Mouse (Mus musculus) NIH3T3 (cell line): ENCODE measurements around the gene Wdr75.

Source experiments
- DNase-seq: peaks from one replicate; pipeline ENCODE4 v3.0.0-alpha.2; 2012; ENCODE audit warnings: low read depth

Gene Wdr75

GRCm38 (mm10) chr1:45837736-45838135, 42.8 kb downstream of the Wdr75 start:
- peak; percentile 98 for DNase-seq

GRCm38 (mm10) chr1:45838271-45838670, 43.3 kb downstream of the Wdr75 start:
- peak; percentile 78 for DNase-seq

- DNase-seq = no peak
These were observed 50.5 kb downstream of the Wdr75 start for GRCm38 (mm10) chr1:45845466-45845865.

GRCm38 (mm10) chr1:45858038-45858437, 63.1 kb downstream of the Wdr75 start:
- no peak for DNase-seq

- DNase-seq = peak; percentile 65
These were observed 65.4 kb downstream of the Wdr75 start for GRCm38 (mm10) chr1:45860349-45860748.

- no peak for DNase-seq
These were observed 66.2 kb downstream of the Wdr75 start for GRCm38 (mm10) chr1:45861162-45861561.

- no peak for DNase-seq
These were observed 68.7 kb downstream of the Wdr75 start for GRCm38 (mm10) chr1:45863641-45864040.

GRCm38 (mm10) chr1:45864564-45865014, 69.6 kb downstream of the Wdr75 start:
- DNase-seq = peak; percentile 71

GRCm38 (mm10) chr1:45865316-45865715, 70.3 kb downstream of the Wdr75 start:
- DNase-seq = no peak

- no peak for DNase-seq
These were observed 70.8 kb downstream of the Wdr75 start for GRCm38 (mm10) chr1:45865727-45866126.

GRCm38 (mm10) chr1:45866288-45867018, 71.5 kb downstream of the Wdr75 start:
- DNase-seq = no peak

- DNase-seq = no peak
These were observed 73.1 kb downstream of the Wdr75 start for GRCm38 (mm10) chr1:45868050-45868449.

- no peak for DNase-seq
These were observed 73.6 kb downstream of the Wdr75 start for GRCm38 (mm10) chr1:45868479-45869137.
